Mouse (Mus musculus) adrenal gland (tissue): Measurements from ENCODE around the gene Mdm2.
"Not testable (repeated sequence)": the region's sequence is repeated elsewhere in the genome, so short reads cannot be mapped to it uniquely, and the experiment has no call there.

Experiments
- intact Hi-C: fragments of 180-260 bp; cut with DNase I; formaldehyde crosslinking; loops from one replicate; pipeline ENCODE4 v1.15.1; 2025
- long read RNA-seq, 2 experiments: library from polyadenylated mRNA; unstranded; transcript quantifications; one replicate each; pipeline ENCODE4 v2.0.0; 2020; ENCODE audit warnings: borderline replicate concordance in 1 of 2; ENCODE audit not compliant: insufficient replicate concordance in 1 of 2

The Mdm2 gene
- long read RNA-seq, experiment 1, transcript Mdm2-201 (12 exons, 3,099 nt) = major isoform, 12 of 33 reads
- long read RNA-seq, experiment 1, partial matches to known transcripts = 12 of 33 reads
- long read RNA-seq, experiment 1, other reads (novel, unspliced or antisense) = 8 of 33 reads
- long read RNA-seq, experiment 2, transcript Mdm2-201 (12 exons, 3,099 nt) = major isoform, 5 of 23 reads
- long read RNA-seq, experiment 2, partial matches to known transcripts = 15 of 23 reads
- long read RNA-seq, experiment 2, other reads (novel, unspliced or antisense) = 2 of 23 reads

DNA sequence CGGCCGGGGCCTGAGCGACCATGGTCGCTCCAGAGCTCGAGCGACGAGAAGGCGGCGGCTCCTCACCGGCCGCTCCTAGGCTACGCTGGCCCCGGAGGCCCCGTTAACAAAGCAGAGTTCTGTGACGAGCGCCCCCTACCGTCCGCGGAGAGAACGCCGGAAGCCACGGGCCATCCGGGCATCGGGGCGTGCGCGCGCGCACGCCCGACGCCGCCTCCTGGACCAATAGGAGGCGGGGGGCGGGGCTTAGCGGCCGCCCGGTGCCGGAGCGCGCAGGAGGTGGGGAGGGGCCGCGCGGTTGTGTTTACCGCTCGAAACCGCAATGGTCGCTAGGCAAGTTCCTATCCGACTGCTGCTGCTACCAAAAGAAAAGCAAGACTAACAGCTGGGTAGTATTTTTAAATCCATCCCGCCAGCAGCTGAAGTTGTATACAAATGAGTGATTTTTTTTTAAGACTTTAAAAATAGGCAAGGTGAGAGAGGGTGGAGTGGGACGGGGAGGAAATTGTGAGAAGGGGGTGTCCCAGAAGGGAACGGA, at the start of gene Mdm2:
Mdm2 (minus strand) TSS at position 155 of the 538 bp plus-strand sequence.
- intact Hi-C loops = no loop called here

DNA sequence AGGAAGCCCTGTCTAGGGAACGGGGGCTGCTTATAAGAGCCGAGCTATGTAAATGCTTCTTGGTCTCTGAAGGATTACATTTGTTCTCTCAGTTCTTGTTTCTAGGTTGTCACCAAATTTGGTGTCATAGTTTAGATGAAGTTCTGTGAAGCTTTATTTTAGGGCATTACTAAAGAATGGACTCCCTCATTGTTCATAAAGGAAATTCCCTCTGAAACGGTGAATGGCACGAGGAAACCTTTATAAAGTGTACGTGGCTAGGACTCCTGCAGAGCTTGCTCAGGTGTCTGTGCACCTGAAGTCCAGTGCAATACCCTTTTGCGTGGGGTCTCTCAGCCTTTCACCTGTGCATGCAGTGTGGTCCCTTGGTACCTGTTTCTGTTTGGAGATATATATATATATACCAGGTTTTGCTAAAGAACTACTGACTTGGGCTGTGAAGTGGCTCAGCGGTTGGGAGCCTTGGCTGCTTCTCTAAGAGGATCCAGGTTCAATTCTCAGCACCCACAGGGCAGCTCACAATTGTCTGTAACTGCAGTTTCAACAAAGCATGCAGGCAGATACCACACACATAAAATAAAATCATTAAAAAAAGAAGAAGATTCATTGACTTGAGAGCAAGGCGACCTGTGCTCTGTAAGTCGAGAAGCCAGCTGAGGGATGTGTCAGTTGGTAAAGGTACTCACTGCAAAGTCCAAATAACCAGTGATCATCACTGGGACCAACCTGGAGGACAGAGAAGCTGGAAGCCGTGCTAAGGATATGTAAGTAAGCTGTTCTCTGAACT, 49.5 kb upstream of the Mdm2 start:
- intact Hi-C loops = no loop called here

DNA sequence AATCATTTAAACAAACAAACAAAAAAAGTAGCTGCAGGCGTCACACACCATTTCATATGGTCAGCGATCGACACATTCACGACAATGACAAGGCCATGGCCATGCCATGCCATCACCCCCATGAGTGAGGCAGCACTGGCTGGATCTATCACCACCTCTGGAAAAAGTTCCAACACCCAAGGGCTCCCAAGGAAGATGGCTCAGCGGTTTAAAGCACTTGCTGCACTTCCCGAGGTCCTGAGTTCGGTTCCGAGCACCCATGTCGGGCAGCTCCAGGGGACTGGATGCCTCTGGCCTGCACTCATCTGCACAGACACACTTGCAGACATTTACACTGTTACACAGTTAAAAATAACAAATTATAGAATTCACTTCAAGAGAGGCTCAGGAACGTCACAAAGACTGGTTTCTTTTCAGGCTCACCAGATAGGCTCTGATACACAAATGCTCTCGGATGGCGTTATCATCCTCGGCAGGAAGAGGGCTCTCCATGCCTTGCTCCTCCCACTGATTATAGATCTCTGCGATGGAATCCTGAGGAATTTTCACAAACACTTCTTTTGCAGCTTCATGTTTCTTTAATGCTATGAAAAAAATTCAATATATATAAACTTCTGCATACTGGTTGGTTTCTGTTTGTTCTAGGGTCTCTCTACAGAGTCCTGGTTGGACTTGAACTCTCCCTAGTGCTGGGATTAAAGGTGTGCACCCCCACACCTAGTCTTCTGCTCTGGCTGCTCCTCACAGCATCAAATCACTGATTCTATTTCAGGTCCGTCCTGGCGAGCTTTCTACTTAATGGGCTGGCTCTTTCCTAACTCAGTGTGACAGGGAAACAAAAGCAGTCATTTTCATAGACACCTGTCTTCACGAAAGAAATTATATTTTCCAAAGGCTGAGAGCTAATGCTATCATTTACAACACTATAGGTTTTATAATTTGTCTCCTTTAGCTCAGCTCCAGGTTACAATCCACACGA, 48.5 kb upstream of the Mdm2 start:
- intact Hi-C loops = no loop called here

DNA sequence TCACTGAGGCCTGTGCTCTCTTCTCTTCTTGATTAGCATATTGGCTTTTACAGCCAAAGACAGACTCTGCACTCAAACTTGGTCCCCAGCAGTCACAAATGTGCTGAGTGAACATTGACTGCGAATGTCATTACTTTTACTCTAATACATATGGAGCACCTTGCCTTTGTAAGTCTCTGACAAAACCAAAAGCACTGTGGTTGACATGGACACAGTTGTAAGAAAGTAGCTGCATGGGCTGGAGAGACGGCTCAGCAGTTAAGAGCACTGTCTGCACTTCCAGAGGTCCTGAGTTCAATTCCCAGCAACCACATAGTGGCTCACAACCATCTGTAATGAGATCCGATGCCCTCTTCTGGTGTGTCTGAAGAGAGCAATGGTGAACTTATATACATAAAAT, 47.8 kb upstream of the Mdm2 start:
- intact Hi-C loops = not testable (repeated sequence)

GRCm38 (mm10) chr10:117757796-117758342, 47.3 kb upstream of the Mdm2 start:
- intact Hi-C loops = no loop called here

- intact Hi-C loops = no loop called here
Observed at GRCm38 (mm10) chr10:117757259-117757658, 46.7 kb upstream of the Mdm2 start.

GRCm38 (mm10) chr10:117756784-117757183, 46.2 kb upstream of the Mdm2 start:
- intact Hi-C loops = no loop called here

DNA sequence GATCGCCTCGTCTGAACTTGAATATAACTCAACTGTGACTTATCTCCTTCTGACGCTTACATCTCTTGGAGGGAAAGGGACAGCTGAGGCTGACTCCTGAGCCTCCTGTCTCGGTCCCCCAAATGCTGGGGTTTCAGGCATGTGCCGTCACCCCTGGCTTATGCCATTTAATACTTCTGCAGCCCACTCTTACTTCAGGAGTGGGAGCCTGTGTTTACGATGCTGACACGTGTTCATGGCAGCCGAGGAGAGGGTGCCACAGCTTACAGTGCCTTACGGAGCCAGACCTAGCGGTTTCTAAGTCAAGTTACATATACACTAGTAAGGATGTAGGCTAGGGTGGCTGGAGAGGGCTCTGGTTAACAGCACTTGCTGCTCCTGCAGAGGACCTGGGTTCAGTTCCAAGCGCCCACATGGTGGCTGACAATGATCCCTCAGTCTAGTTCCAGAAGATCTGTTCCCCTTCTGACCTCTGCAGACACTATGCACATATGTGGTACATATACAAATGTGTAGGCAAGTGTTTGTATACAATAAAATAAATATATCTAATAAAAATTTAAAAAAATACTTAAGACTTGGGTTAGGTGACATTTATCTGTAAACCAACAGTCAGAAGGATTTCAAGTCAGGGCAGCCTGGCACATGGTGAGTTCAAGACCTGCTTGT, 45.4 kb upstream of the Mdm2 start:
- intact Hi-C loops = no loop called here

GRCm38 (mm10) chr10:117755086-117755798, 44.7 kb upstream of the Mdm2 start:
- intact Hi-C loops = no loop called here

- intact Hi-C loops = no loop called here
Observed at GRCm38 (mm10) chr10:117754609-117754940, 44.0 kb upstream of the Mdm2 start.

DNA sequence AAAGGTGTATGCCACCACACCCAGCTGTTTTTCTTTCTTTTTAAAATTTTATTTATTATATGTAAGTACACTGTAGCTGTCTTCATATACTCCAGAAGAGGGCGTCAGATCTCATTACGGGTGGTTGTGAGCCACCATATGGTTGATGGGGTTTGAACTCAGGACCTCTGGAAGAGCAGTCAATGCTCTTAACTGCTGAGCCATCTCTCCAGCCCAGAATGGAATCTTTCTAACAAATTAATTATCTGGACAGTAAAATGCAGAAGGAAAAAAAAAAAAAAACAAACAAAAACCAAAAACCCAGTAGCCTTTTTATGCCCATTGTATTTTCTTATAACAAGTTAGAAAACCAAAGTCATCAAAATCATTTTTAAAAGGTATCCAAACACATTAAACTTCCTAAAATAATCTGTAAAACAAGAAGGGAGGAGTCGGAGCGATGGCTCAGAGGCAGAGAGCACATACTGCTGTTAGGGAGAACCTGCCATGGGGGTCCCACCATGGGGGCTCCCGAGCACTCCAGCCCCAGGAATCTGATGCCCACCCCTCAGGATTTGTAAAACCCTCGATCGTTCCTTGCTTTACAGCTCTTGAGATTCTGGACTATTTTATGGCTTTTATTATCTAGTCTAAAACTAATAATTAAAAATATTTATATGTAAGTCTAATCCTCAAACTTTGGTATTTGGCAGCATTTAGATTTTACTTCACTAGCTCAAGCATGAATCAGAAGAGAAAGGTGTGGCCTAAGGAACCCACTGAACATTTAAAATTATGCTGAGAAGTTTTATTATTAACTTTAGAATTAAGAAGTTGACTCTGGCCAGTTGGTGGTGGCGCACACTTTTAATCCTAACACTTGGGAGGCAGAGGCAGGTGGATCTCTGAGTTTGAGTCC, 43.4 kb upstream of the Mdm2 start:
- intact Hi-C loops = no loop called here

GRCm38 (mm10) chr10:117752851-117753647, 42.5 kb upstream of the Mdm2 start:
- intact Hi-C loops = no loop called here

- intact Hi-C loops = no loop called here
Observed at GRCm38 (mm10) chr10:117752304-117752821, 41.8 kb upstream of the Mdm2 start.

DNA sequence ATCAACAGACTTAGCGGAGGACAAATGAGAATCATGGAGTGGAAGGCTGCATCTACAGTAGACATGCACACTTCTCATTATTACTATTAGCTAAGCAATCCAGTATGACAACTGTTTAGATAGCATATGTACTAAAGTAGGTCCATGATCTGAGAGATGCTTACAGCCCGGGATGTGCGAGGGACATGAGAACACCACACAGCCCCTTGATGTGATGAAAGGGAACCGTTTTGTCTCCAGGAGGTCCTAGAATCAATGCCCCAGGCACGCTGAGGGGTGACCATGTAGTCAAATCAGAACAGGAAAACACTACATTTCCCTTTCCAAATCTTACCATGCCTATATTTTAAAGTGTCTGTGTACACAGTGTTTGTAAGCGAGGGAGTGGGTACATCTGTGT, 41.2 kb upstream of the Mdm2 start:
- intact Hi-C loops = no loop called here

GRCm38 (mm10) chr10:117751282-117751610, 40.7 kb upstream of the Mdm2 start:
- intact Hi-C loops = no loop called here

GRCm38 (mm10) chr10:117750529-117751281, 40.1 kb upstream of the Mdm2 start:
- intact Hi-C loops = no loop called here

DNA sequence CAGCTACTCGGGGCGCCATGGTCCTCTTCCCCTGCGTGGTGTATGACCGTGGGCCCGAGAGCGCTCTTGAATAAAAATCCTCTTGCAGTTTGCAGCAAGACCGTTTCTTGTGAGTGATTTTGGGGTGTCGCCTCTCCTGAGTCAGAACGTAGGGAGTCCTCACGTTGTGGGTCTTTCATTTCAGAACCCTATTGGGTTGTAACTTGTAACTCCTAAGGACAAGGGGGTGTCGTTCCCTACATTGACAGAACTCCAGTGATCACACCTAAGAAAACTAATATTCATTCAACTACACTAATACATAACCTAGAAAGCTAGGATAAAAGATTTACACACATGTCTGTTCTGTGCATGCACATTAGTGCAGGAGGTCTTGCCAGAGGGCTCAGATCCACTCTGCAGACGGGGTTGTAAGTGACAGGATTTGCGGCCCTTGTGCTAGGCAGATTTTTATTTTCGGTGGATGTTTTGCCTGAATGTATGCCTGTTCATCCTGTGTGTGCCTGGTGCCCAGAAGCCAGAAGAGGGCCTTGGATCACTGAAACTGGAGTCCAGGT, 39.3 kb upstream of the Mdm2 start:
- intact Hi-C loops = no loop called here
